Mouse (Mus musculus) lung, adult 2 months (tissue): ENCODE results near the gene Gcgr.

Experiments used
- CTCF ChIP-seq: fragments of 200-500 bp; IDR thresholded peaks from 2 replicates; pipeline ENCODE4 v1.5.1; 2011; ENCODE audit warnings: mild to moderate bottlenecking, low read length, control low read depth; ENCODE audit not compliant: insufficient read depth
- POLR2A ChIP-seq: fragments of 200-500 bp; IDR thresholded peaks from 2 replicates; pipeline ENCODE4 v1.6.1; 2011; ENCODE audit warnings: low read depth, mild to moderate bottlenecking, control low read depth, low read length, borderline replicate concordance; ENCODE audit errors: extremely low read depth

GRCm38 (mm10) chr11:120493351-120493750 is 37.1 kb upstream of the Gcgr start:
- TF ChIP-seq CTCF, result no peak
- no peak for TF ChIP-seq POLR2A
